Mouse (Mus musculus): ENCODE data around the gene Ankk1. TPM values are rescaled to one million over a fixed set of nuclear protein-coding genes. Genes with fewer than 3 reads are reported as not detected.

Gene Ankk1
- polyA plus RNA-seq, 1 experiment from 2014 or later: not detected

- no peak for ATAC-seq (ENCODE audit: borderline replicate concordance, extremely low read depth, low FRiP score, low TSS enrichment)
- no peak overlapping the region for H3K4me2 ChIP-seq
- WGBS: 61% methylated on average over 2 of the region's 2 CpGs
- no peaks in the 10 kb centered on the region for H3K36me3 ChIP-seq
- no peaks in the 10 kb centered on the region for H3K27me3 ChIP-seq
- H3K9ac ChIP-seq: no peak overlapping the region
- no peak overlapping the region for H3K4me3 ChIP-seq
- H3K9me3 ChIP-seq: no peaks in the 10 kb centered on the region
- no peak overlapping the region for H3K27ac ChIP-seq
- H3K4me1 ChIP-seq: no peaks in the 10 kb centered on the region
Observed at GRCm38 (mm10) chr9:49403711-49404110, 23.1 kb downstream of the Ankk1 start.

GRCm38 (mm10) chr9:49396006-49396405 is 30.8 kb downstream of the Ankk1 start:
- H3K27ac ChIP-seq: no peak overlapping the region
- no peaks in the 10 kb centered on the region for H3K4me1 ChIP-seq
- ATAC-seq (ENCODE audit: borderline replicate concordance, extremely low read depth, low FRiP score, low TSS enrichment): no peak
- H3K9me3 ChIP-seq: no peaks in the 10 kb centered on the region
- H3K4me2 ChIP-seq: no peak overlapping the region
- H3K9ac ChIP-seq: no peak overlapping the region
- no peaks in the 10 kb centered on the region for H3K27me3 ChIP-seq
- no peaks in the 10 kb centered on the region for H3K36me3 ChIP-seq
- H3K4me3 ChIP-seq: no peak overlapping the region

- H3K9me3 ChIP-seq: no peaks in the 10 kb centered on the region
- no peak overlapping the region for H3K9ac ChIP-seq
- no peak for ATAC-seq (ENCODE audit: borderline replicate concordance, extremely low read depth, low FRiP score, low TSS enrichment)
- no peaks in the 10 kb centered on the region for H3K36me3 ChIP-seq
- no peaks in the 10 kb centered on the region for H3K27me3 ChIP-seq
- 31% methylated on average over 2 of the region's 2 CpGs for WGBS
- no peak overlapping the region for H3K4me3 ChIP-seq
- no peak overlapping the region for H3K27ac ChIP-seq
- H3K4me1 ChIP-seq: no peaks in the 10 kb centered on the region
- H3K4me2 ChIP-seq: no peak overlapping the region
Observed at GRCm38 (mm10) chr9:49392242-49392641, 34.6 kb downstream of the Ankk1 start.

- no peaks in the 10 kb centered on the region for H3K36me3 ChIP-seq
- 12% methylated on average over 11 of the region's 11 CpGs for WGBS
- H3K4me1 ChIP-seq: no peaks in the 10 kb centered on the region
- no peaks in the 10 kb centered on the region for H3K27me3 ChIP-seq
- H3K4me3 ChIP-seq: no peak overlapping the region
- H3K4me2 ChIP-seq: no peak overlapping the region
- H3K27ac ChIP-seq: no peak overlapping the region
- no peaks in the 10 kb centered on the region for H3K9me3 ChIP-seq
- no peak for ATAC-seq (ENCODE audit: borderline replicate concordance, extremely low read depth, low FRiP score, low TSS enrichment)
- H3K9ac ChIP-seq: no peak overlapping the region
Observed at GRCm38 (mm10) chr9:49386119-49386518, 40.7 kb downstream of the Ankk1 start.

GRCm38 (mm10) chr9:49385301-49385700 is 41.5 kb downstream of the Ankk1 start:
- no peak overlapping the region for H3K4me3 ChIP-seq
- 13% methylated on average over 7 of the region's 7 CpGs for WGBS
- no peak overlapping the region for H3K4me2 ChIP-seq
- H3K4me1 ChIP-seq: no peaks in the 10 kb centered on the region
- no peaks in the 10 kb centered on the region for H3K36me3 ChIP-seq
- H3K27me3 ChIP-seq: no peaks in the 10 kb centered on the region
- ATAC-seq (ENCODE audit: borderline replicate concordance, extremely low read depth, low FRiP score, low TSS enrichment): no peak
- no peaks in the 10 kb centered on the region for H3K9me3 ChIP-seq
- no peak overlapping the region for H3K27ac ChIP-seq
- H3K9ac ChIP-seq: no peak overlapping the region

GRCm38 (mm10) chr9:49384855-49385254 is 42.0 kb downstream of the Ankk1 start:
- Histone ChIP-seq H3K4me2 (no peak overlapping the region), H3K4me3 (no peak overlapping the region), H3K4me1 (no peaks in the 10 kb centered on the region), H3K9me3 (no peaks in the 10 kb centered on the region), H3K9ac (no peak overlapping the region), H3K36me3 (no peaks in the 10 kb centered on the region), H3K27ac (no peak overlapping the region), H3K27me3 (no peaks in the 10 kb centered on the region)
- WGBS: 55% methylated on average over 6 of the region's 6 CpGs
- ATAC-seq (ENCODE audit: borderline replicate concordance, extremely low read depth, low FRiP score, low TSS enrichment): no peak

GRCm38 (mm10) chr9:49384041-49384440 is 42.8 kb downstream of the Ankk1 start:
- H3K4me1 ChIP-seq: no peaks in the 10 kb centered on the region
- no peak overlapping the region for H3K27ac ChIP-seq
- no peak overlapping the region for H3K9ac ChIP-seq
- 90% methylated on average over 3 of the region's 3 CpGs for WGBS
- H3K4me3 ChIP-seq: no peak overlapping the region
- ATAC-seq (ENCODE audit: borderline replicate concordance, extremely low read depth, low FRiP score, low TSS enrichment): no peak
- H3K27me3 ChIP-seq: no peaks in the 10 kb centered on the region
- H3K36me3 ChIP-seq: no peaks in the 10 kb centered on the region
- no peaks in the 10 kb centered on the region for H3K9me3 ChIP-seq
- no peak overlapping the region for H3K4me2 ChIP-seq

- Histone ChIP-seq H3K36me3 (no peaks in the 10 kb centered on the region), H3K4me2 (no peak overlapping the region), H3K27me3 (no peaks in the 10 kb centered on the region), H3K9ac (no peak overlapping the region), H3K9me3 (no peaks in the 10 kb centered on the region), H3K4me3 (no peak overlapping the region), H3K27ac (no peak overlapping the region), H3K4me1 (no peaks in the 10 kb centered on the region)
- no peak for ATAC-seq (ENCODE audit: borderline replicate concordance, extremely low read depth, low FRiP score, low TSS enrichment)
- WGBS: 83% methylated on average over 4 of the region's 4 CpGs
Observed at GRCm38 (mm10) chr9:49379962-49380361, 46.9 kb downstream of the Ankk1 start.

GRCm38 (mm10) chr9:49373946-49374345 is 52.9 kb downstream of the Ankk1 start:
- no peaks in the 10 kb centered on the region for H3K27me3 ChIP-seq
- no peaks in the 10 kb centered on the region for H3K36me3 ChIP-seq
- no peak overlapping the region for H3K4me2 ChIP-seq
- no peak overlapping the region for H3K4me3 ChIP-seq
- H3K27ac ChIP-seq: no peak overlapping the region
- no peak overlapping the region for H3K9ac ChIP-seq
- ATAC-seq (ENCODE audit: borderline replicate concordance, extremely low read depth, low FRiP score, low TSS enrichment): no peak
- no peaks in the 10 kb centered on the region for H3K9me3 ChIP-seq
- 64% methylated on average over 2 of the region's 2 CpGs for WGBS
- no peaks in the 10 kb centered on the region for H3K4me1 ChIP-seq

- Histone ChIP-seq H3K27ac (no peak overlapping the region), H3K36me3 (no peaks in the 10 kb centered on the region), H3K9me3 (no peaks in the 10 kb centered on the region), H3K4me1 (0 out of 2 replicates have a peak, but pooled peaks cover 7% of the 10 kb centered on the region), H3K9ac (no peak overlapping the region), H3K27me3 (no peaks in the 10 kb centered on the region), H3K4me3 (no peak overlapping the region), H3K4me2 (no peak overlapping the region; the same call in 1 of the 2 replicates)
- WGBS: 7% methylated on average over 5 of the region's 5 CpGs
- peak; percentile 57 for ATAC-seq (ENCODE audit: borderline replicate concordance, extremely low read depth, low FRiP score, low TSS enrichment)
Observed at GRCm38 (mm10) chr9:49365763-49366162, 61.1 kb downstream of the Ankk1 start.

Other genes with a start within 250 kb of the Ankk1 start
- not detected in 2 replicates for gene Gm4894, start 176.5 kb downstream of the Ankk1 start, polyA plus RNA-seq (2015; fragmentation: Nextera tagmentation; extraction: Ambion mirVana)
- gene Drd2, start 86.4 kb downstream of the Ankk1 start, polyA plus RNA-seq (2015; fragmentation: Nextera tagmentation; extraction: Ambion mirVana): 0.30 and 0.32 TPM in 2 replicates
- gene Ttc12, start 59.2 kb upstream of the Ankk1 start, polyA plus RNA-seq (2015; fragmentation: Nextera tagmentation; extraction: Ambion mirVana): 2.6 and 2.8 TPM in 2 replicates

Data from lung, embryonic 15.5 days (tissue).